In genomic region chrX:58030835-58031670, GRCm38 (mm10) we compare ENCODE assay signal across 8 mouse cellular contexts. TPM values are rescaled to one million over a fixed set of nuclear protein-coding genes. Genes with fewer than 3 reads are reported as not detected.
A peak's percentile ranks its signal among the peaks of the same experiment; 100 is the strongest.
DNase-seq lines count a peak whose midpoint lies in the region; ATAC-seq and TF ChIP-seq lines count a peak whose summit lies in the region.

No protein-coding gene starts in this region.

- ATAC-seq in midbrain, embryonic 14.5 days (ENCODE audit: low FRiP score, low TSS enrichment) = peak; percentile 46
- ATAC-seq in erythroblast, adult 5-6 weeks (replicated peaks; ENCODE audit: low FRiP score, poor library complexity, severe bottlenecking) = no peak
- no peak for ATAC-seq in inflammation-experienced regulatory T-cells, adult 6 months

- H3K27me3 ChIP-seq in hindbrain, embryonic 10.5 days (ENCODE audit: insufficient read depth, poor library complexity, severe bottlenecking) = peaks cover 77% of the 10 kb centered on the region
- H3K27me3 ChIP-seq in midbrain, embryonic 14.5 days (ENCODE audit: control insufficient read depth, insufficient read depth, low read length) = 0 out of 2 replicates have a peak, but pooled peaks cover 3% of the 10 kb centered on the region

- peak overlapping the region; percentile 58 for H3K4me2 ChIP-seq in midbrain, embryonic 14.5 days (ENCODE audit: low read length)

- peak overlapping the region; percentile 61 for H3K27ac ChIP-seq in layer of hippocampus, adult 2 months
- H3K27ac ChIP-seq in hindbrain, embryonic 10.5 days = peak overlapping the region; percentile 85
- H3K27ac ChIP-seq in midbrain, embryonic 14.5 days (replicated peaks; ENCODE audit: low read depth, low read length) = peak overlapping the region; percentile 79

- no peaks in the 10 kb centered on the region for H3K36me3 ChIP-seq in hindbrain, embryonic 10.5 days
- H3K36me3 ChIP-seq in midbrain, embryonic 14.5 days (ENCODE audit: control insufficient read depth, insufficient read depth, low read length) = no peaks in the 10 kb centered on the region

- 22% methylated on average over 56 of the region's 56 CpGs for WGBS in hindbrain, embryonic 10.5 days
- 28% methylated on average over 56 of the region's 56 CpGs for WGBS in midbrain, embryonic 14.5 days

- peaks cover 15% of the 10 kb centered on the region; the same call in 1 of the 2 replicates for H3K4me1 ChIP-seq in hindbrain, embryonic 10.5 days (replicated peaks)
- H3K4me1 ChIP-seq in midbrain, embryonic 14.5 days (ENCODE audit: control insufficient read depth, insufficient read depth, low read length) = no peaks in the 10 kb centered on the region

- DNase-seq in layer of hippocampus, adult 2 months (ENCODE audit: low spot score in 2 of 2) = no peak
- DNase-seq in layer of hippocampus, postnatal 25 days (ENCODE audit: extremely low spot score in 1 of 2, low spot score in 1 of 2) = no peak
- DNase-seq in cerebellum, adult 8-10 months = peak; percentile 53
- DNase-seq in hindbrain, embryonic 10.5 days (ENCODE audit: low spot score) = peak; percentile 42
- no peak for DNase-seq in midbrain, embryonic 14.5 days
- no peak for DNase-seq in gastrocnemius, postnatal 25 days

- no peak for TF ChIP-seq CTCF in layer of hippocampus, adult 2 months (conservative IDR thresholded peaks at IDR 0.05)

- H3K4me3 ChIP-seq in layer of hippocampus, adult 2 months = peak overlapping the region; percentile 44
- peak overlapping the region; percentile 57 for H3K4me3 ChIP-seq in hindbrain, embryonic 10.5 days
- H3K4me3 ChIP-seq in midbrain, embryonic 14.5 days (replicated peaks; ENCODE audit: low read depth, low read length) = peak overlapping the region; percentile 45

- H3K9me3 ChIP-seq in hindbrain, embryonic 10.5 days = peaks cover 11% of the 10 kb centered on the region; the same call in 1 of the 2 replicates
- H3K9me3 ChIP-seq in midbrain, embryonic 14.5 days (ENCODE audit: control insufficient read depth, low read length) = no peaks in the 10 kb centered on the region

- peak overlapping the region; percentile 62 for H3K9ac ChIP-seq in midbrain, embryonic 14.5 days (replicated peaks; ENCODE audit: low read length)

RNA-seq across cellular contexts. Expression of gene Zic3, which starts 8.6 kb away (rescaled TPM):
- total RNA-seq in layer of hippocampus, adult 2 months (2021) = 1 to 10 TPM; 2.2 to 2.4 TPM
- total RNA-seq in layer of hippocampus, postnatal 25 days (2021) = 1 to 10 TPM; 2.8 to 4.0 TPM
- 16.1 and 20.1 TPM in 2 replicates for polyA plus RNA-seq in hindbrain, embryonic 10.5 days (2016; fragmentation: Nextera tagmentation; extraction: Ambion mirVana)
- polyA plus RNA-seq in midbrain, embryonic 14.5 days (2014; fragmentation: Nextera tagmentation; extraction: Ambion mirVana) = 19.9 and 26.9 TPM in 2 replicates
- total RNA-seq in erythroblast, adult 5-6 weeks (2015; ENCODE audit: low replicate concordance) = not detected in 2 replicates
- not detected in 2 replicates for total RNA-seq in erythroblast, adult 5-6 weeks (2017; ENCODE audit: low replicate concordance)
- total RNA-seq in gastrocnemius, postnatal 25 days (2021) = not detected
- polyA plus RNA-seq in inflammation-experienced regulatory T-cells, adult 6 months (2017; shearing (Covaris generic)) = not detected

Comparison
In these comparisons a context has a peak if more than half of its experiments do, and no peak if none do; other contexts are left out.
1. DNase-seq: peak in cerebellum, adult 8-10 months (single experiment) and hindbrain, embryonic 10.5 days (single experiment); none in layer of hippocampus, adult 2 months (0 of 2), layer of hippocampus, postnatal 25 days (0 of 2), midbrain, embryonic 14.5 days (single experiment) and gastrocnemius, postnatal 25 days (single experiment).
2. Peak in every context shown above with its lines, with median percentiles within 50 percentile points of each other: H3K27ac ChIP-seq and H3K4me3 ChIP-seq.